ENCODE assay signal across 11 mouse cellular contexts in genomic region chr9:65154692-65155455, GRCm38 (mm10). TPM values are rescaled to one million over a fixed set of nuclear protein-coding genes. Genes with fewer than 3 reads are reported as not detected.
A peak's percentile ranks its signal among the peaks of the same experiment; 100 is the strongest.
DNase-seq lines count a peak whose midpoint lies in the region; ATAC-seq and TF ChIP-seq lines count a peak whose summit lies in the region.
"Had no signal": no experiment of that assay in that cellular context is flagged by ENCODE, and none has a peak within 500 bp of the region (broad histone marks: within the 10 kb centered on the region; RNA-seq: fewer than 3 reads in every experiment).

No protein-coding gene starts in this region.

- DNase-seq in forebrain, embryonic 10.5 days (ENCODE audit: extremely low spot score, low spot score) = no peak
- no peak for DNase-seq in stomach, postnatal 0 days (ENCODE audit: low spot score)
- peak; percentile 43 for DNase-seq in kidney, postnatal 10 days
- DNase-seq in urinary bladder, postnatal 36 days (ENCODE audit: low spot score in 2 of 2) = peak; percentile 65 to 66
- DNase-seq in cerebellum, adult 9-11 months = no peak
- DNase-seq: lung, adult 18-20 months; spleen, adult 18-20 months had no signal

- TF ChIP-seq EP300 in stomach, postnatal 0 days (optimal IDR thresholded peaks at IDR 0.05) = no peak

- H3K27ac ChIP-seq in forebrain, embryonic 10.5 days = peak overlapping the region; percentile 92
- H3K27ac ChIP-seq in forebrain, embryonic 16.5 days (ENCODE audit: low read length) = no peak overlapping the region
- H3K27ac ChIP-seq in stomach, embryonic 14.5 days (ENCODE audit: low read length) = peak overlapping the region; percentile 52; the same call in 1 of the 2 replicates
- H3K27ac ChIP-seq in stomach, postnatal 0 days (replicated peaks) = no peak overlapping the region
- H3K27ac ChIP-seq in liver, embryonic 12.5 days = no peak overlapping the region

- H3K36me3 ChIP-seq in forebrain, embryonic 10.5 days (replicated peaks) = peaks cover 96% of the 10 kb centered on the region
- no peaks in the 10 kb centered on the region; the same call in 1 of the 2 replicates for H3K36me3 ChIP-seq in forebrain, embryonic 16.5 days (ENCODE audit: control insufficient read depth, insufficient read depth)
- H3K36me3 ChIP-seq in stomach, embryonic 14.5 days (ENCODE audit: control insufficient read depth, insufficient read depth, low read length) = no peaks in the 10 kb centered on the region
- no peaks in the 10 kb centered on the region for H3K36me3 ChIP-seq in stomach, postnatal 0 days (ENCODE audit: control insufficient read depth, insufficient read depth, low read length)
- H3K36me3 ChIP-seq in liver, embryonic 12.5 days = no peaks in the 10 kb centered on the region

- H3K4me1 ChIP-seq in forebrain, embryonic 10.5 days = peaks cover 99% of the 10 kb centered on the region
- peaks cover 27% of the 10 kb centered on the region for H3K4me1 ChIP-seq in forebrain, embryonic 16.5 days (replicated peaks; ENCODE audit: control insufficient read depth, insufficient read depth, low read length)
- peaks cover 11% of the 10 kb centered on the region; the same call in 1 of the 2 replicates for H3K4me1 ChIP-seq in stomach, embryonic 14.5 days (ENCODE audit: control insufficient read depth, insufficient read depth, low read length)
- H3K4me1 ChIP-seq in stomach, postnatal 0 days (replicated peaks; ENCODE audit: control insufficient read depth, insufficient read depth) = no peaks in the 10 kb centered on the region
- H3K4me1 ChIP-seq in liver, embryonic 12.5 days = peaks cover 18% of the 10 kb centered on the region

- H3K9ac ChIP-seq in forebrain, embryonic 16.5 days (replicated peaks; ENCODE audit: low read depth, low read length) = no peak overlapping the region
- H3K9ac ChIP-seq in stomach, embryonic 14.5 days (replicated peaks; ENCODE audit: low read depth, low read length) = no peak overlapping the region
- no peak overlapping the region for H3K9ac ChIP-seq in stomach, postnatal 0 days (ENCODE audit: low read length)
- H3K9ac ChIP-seq in liver, embryonic 12.5 days = no peak overlapping the region

- no peak for TF ChIP-seq CTCF in stomach, postnatal 0 days (IDR thresholded peaks at IDR 0.05; ENCODE audit: low read depth)

- peak overlapping the region; percentile 16; the same call in 1 of the 2 replicates for H3K4me3 ChIP-seq in forebrain, embryonic 10.5 days
- H3K4me3 ChIP-seq in forebrain, embryonic 16.5 days (replicated peaks; ENCODE audit: low read length) = no peak overlapping the region
- no peak overlapping the region for H3K4me3 ChIP-seq in stomach, embryonic 14.5 days (ENCODE audit: low read depth, low read length)
- H3K4me3 ChIP-seq in stomach, postnatal 0 days (ENCODE audit: low read depth, low read length) = no peak overlapping the region
- H3K4me3 ChIP-seq in liver, embryonic 12.5 days = no peak overlapping the region

- H3K4me2 ChIP-seq in forebrain, embryonic 16.5 days (ENCODE audit: low read length) = no peak overlapping the region
- no peak overlapping the region for H3K4me2 ChIP-seq in stomach, embryonic 14.5 days (replicated peaks; ENCODE audit: low read depth, low read length)
- no peak overlapping the region for H3K4me2 ChIP-seq in stomach, postnatal 0 days (replicated peaks; ENCODE audit: low read depth)
- no peak overlapping the region for H3K4me2 ChIP-seq in liver, embryonic 12.5 days

- no peak for ATAC-seq in forebrain, embryonic 16.5 days
- ATAC-seq in stomach, embryonic 14.5 days (ENCODE audit: insufficient number of reproducible peaks, insufficient read depth, low FRiP score, low read depth) = peak; percentile 47; the same call in 1 of the 2 replicates
- no peak for ATAC-seq in stomach, postnatal 0 days (ENCODE audit: low FRiP score, low TSS enrichment)
- no peak for ATAC-seq in liver, embryonic 12.5 days
- ATAC-seq: Patski had no signal

- no peaks in the 10 kb centered on the region for H3K27me3 ChIP-seq in forebrain, embryonic 10.5 days (ENCODE audit: poor library complexity, severe bottlenecking)
- no peaks in the 10 kb centered on the region for H3K27me3 ChIP-seq in forebrain, embryonic 16.5 days (replicated peaks; ENCODE audit: control insufficient read depth, insufficient read depth, low read length)
- no peaks in the 10 kb centered on the region for H3K27me3 ChIP-seq in stomach, embryonic 14.5 days (ENCODE audit: control insufficient read depth, insufficient read depth, low read length)
- no peaks in the 10 kb centered on the region for H3K27me3 ChIP-seq in stomach, postnatal 0 days (ENCODE audit: control insufficient read depth, insufficient read depth, low read length)
- H3K27me3 ChIP-seq in liver, embryonic 12.5 days (replicated peaks) = peaks cover 78% of the 10 kb centered on the region

- H3K9me3 ChIP-seq in forebrain, embryonic 10.5 days = no peaks in the 10 kb centered on the region
- no peaks in the 10 kb centered on the region for H3K9me3 ChIP-seq in forebrain, embryonic 16.5 days (ENCODE audit: control insufficient read depth, low read length)
- H3K9me3 ChIP-seq in stomach, embryonic 14.5 days (ENCODE audit: control insufficient read depth, low read depth, low read length) = no peaks in the 10 kb centered on the region
- H3K9me3 ChIP-seq in stomach, postnatal 0 days (ENCODE audit: control insufficient read depth, low read length) = no peaks in the 10 kb centered on the region
- no peaks in the 10 kb centered on the region for H3K9me3 ChIP-seq in liver, embryonic 12.5 days (replicated peaks)

- 70% methylated on average over 9 of the region's 9 CpGs for WGBS in forebrain, embryonic 10.5 days
- WGBS in forebrain, embryonic 16.5 days = 79% methylated on average over 9 of the region's 9 CpGs
- WGBS in stomach, embryonic 14.5 days = 59% methylated on average over 9 of the region's 9 CpGs
- WGBS in stomach, postnatal 0 days = 62% methylated on average over 9 of the region's 9 CpGs
- WGBS in liver, embryonic 12.5 days (ENCODE audit: insufficient replicate concordance) = 60% methylated on average over 9 of the region's 9 CpGs

RNA-seq across cellular contexts. Expression of gene Igdcc3, which starts 13.9 kb away (rescaled TPM):
- 208 and 246 TPM in 2 replicates for polyA plus RNA-seq in forebrain, embryonic 10.5 days (2016; fragmentation: Nextera tagmentation; extraction: Ambion mirVana)
- polyA plus RNA-seq in forebrain, embryonic 16.5 days (2015; fragmentation: Nextera tagmentation; extraction: Ambion mirVana) = 8.3 and 8.5 TPM in 2 replicates
- 2.0 and 2.7 TPM in 2 replicates for polyA plus RNA-seq in stomach, embryonic 14.5 days (2014; fragmentation: Nextera tagmentation; extraction: Ambion mirVana)
- 0.32 and 0.35 TPM in 2 replicates for polyA plus RNA-seq in stomach, postnatal 0 days (2015; fragmentation: Nextera tagmentation; extraction: Ambion mirVana)
- polyA plus RNA-seq in liver, embryonic 12.5 days (2016; fragmentation: Nextera tagmentation; extraction: Ambion mirVana) = 0.75 and 0.79 TPM in 2 replicates
- polyA plus RNA-seq: Patski had no signal

RNA-seq across cellular contexts. Expression of gene Parp16, which starts 40.3 kb away (rescaled TPM):
- 7.0 and 8.5 TPM in 2 replicates for polyA plus RNA-seq in forebrain, embryonic 10.5 days (2016; fragmentation: Nextera tagmentation; extraction: Ambion mirVana)
- polyA plus RNA-seq in forebrain, embryonic 16.5 days (2015; fragmentation: Nextera tagmentation; extraction: Ambion mirVana) = 5.4 and 6.6 TPM in 2 replicates
- polyA plus RNA-seq in stomach, embryonic 14.5 days (2014; fragmentation: Nextera tagmentation; extraction: Ambion mirVana) = 6.0 and 6.4 TPM in 2 replicates
- 5.0 TPM in 2 replicates for polyA plus RNA-seq in stomach, postnatal 0 days (2015; fragmentation: Nextera tagmentation; extraction: Ambion mirVana)
- polyA plus RNA-seq in liver, embryonic 12.5 days (2016; fragmentation: Nextera tagmentation; extraction: Ambion mirVana) = 7.7 and 8.6 TPM in 2 replicates

RNA-seq across cellular contexts. Expression of gene Igdcc4, which starts 53.6 kb away (rescaled TPM):
- 7.7 and 8.0 TPM in 2 replicates for polyA plus RNA-seq in forebrain, embryonic 10.5 days (2016; fragmentation: Nextera tagmentation; extraction: Ambion mirVana)
- polyA plus RNA-seq in forebrain, embryonic 16.5 days (2015; fragmentation: Nextera tagmentation; extraction: Ambion mirVana) = 13.8 and 15.2 TPM in 2 replicates
- 42.4 and 43.3 TPM in 2 replicates for polyA plus RNA-seq in stomach, embryonic 14.5 days (2014; fragmentation: Nextera tagmentation; extraction: Ambion mirVana)
- polyA plus RNA-seq in stomach, postnatal 0 days (2015; fragmentation: Nextera tagmentation; extraction: Ambion mirVana) = 11.1 and 12.2 TPM in 2 replicates
- 5.6 and 6.3 TPM in 2 replicates for polyA plus RNA-seq in liver, embryonic 12.5 days (2016; fragmentation: Nextera tagmentation; extraction: Ambion mirVana)

Comparison
In these comparisons a context has a peak if more than half of its experiments do, and no peak if none do; other contexts are left out.
1. H3K27ac ChIP-seq: peak in forebrain, embryonic 10.5 days (single experiment) and stomach, embryonic 14.5 days (single experiment); none in forebrain, embryonic 16.5 days (single experiment), stomach, postnatal 0 days (single experiment) and liver, embryonic 12.5 days (single experiment).
2. RNA of gene Igdcc3, which starts 13.9 kb away (polyA plus RNA-seq): 208 to 246 TPM in forebrain, embryonic 10.5 days; 8.3 to 8.5 TPM in forebrain, embryonic 16.5 days, 2.0 to 2.7 TPM in stomach, embryonic 14.5 days, 0.75 to 0.79 TPM in liver, embryonic 12.5 days and 0.32 to 0.35 TPM in stomach, postnatal 0 days; every median in the first group is over 10 times any median in the second.
3. DNase-seq: peak in kidney, postnatal 10 days (single experiment) and urinary bladder, postnatal 36 days (2 of 2); none in forebrain, embryonic 10.5 days (single experiment), stomach, postnatal 0 days (single experiment) and cerebellum, adult 9-11 months (single experiment).